Mouse (Mus musculus) naive thymus-derived CD4-positive, alpha-beta T cell, adult 2 months (primary cell): ENCODE measurements around the gene Rpl10-ps3.

Experiments
- DNase-seq: peaks from one replicate; pipeline ENCODE4 v3.0.0-alpha.2; 2011; ENCODE audit warnings: low read depth

The Rpl10-ps3 gene

DNA sequence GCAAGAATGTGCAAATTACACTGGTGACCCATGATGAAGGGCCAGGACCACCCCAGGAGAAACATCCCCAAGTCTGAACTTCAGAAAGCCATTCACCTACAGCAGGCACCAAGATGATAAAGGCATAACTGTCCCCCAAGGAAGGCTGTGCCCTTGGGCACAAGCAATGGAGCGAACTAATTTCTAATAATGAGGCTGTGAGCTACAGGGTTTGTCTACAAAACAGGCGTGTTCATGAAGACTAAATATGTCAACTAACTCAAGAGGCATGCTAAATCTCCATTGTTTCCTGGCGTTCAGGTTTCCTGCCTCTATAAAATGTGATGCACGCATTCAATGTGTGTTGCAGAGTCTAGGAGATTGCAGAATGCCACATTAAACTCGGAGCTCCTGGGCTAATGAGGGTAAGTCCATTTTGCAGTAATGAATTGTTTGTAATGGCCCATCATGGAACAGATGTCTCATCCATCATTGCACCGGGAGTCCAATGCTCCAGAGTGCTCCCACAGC is 33.7 kb downstream of the Rpl10-ps3 start:
- no peak for DNase-seq

DNA sequence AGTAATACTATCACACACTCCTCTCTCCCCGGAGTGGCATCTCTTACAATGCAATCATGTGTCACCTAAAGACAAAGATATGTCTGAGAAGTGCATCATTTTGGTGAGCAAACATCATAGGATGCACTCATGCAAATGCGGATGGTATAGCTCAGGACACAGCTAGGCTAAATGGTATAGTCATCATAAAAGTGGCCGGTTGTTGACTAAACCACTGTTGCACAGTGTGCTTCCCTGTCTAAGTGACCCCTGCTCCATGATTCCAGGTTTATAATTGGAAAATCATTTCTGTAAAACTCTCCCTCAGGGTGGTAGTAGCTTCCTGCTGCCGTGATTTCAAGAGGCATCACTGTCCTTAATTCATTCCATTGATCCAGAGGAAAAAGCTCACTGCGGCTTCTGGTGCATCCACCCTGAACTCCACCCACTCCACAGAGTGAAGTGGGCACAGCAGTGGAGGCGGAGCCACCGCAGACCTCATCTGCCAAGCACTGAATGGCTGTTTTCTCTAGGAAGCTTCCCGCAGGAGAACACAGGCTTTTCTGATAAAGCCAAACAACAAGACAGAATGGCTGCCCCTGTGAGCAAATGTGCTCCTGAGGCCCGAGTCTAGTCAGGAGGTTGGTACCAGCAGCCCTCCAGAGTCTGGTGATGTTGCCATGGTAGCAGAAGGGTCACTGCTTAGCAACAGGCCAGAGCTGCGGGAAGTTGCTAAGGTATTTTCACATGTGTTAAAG is 38.9 kb downstream of the Rpl10-ps3 start:
- no peak for DNase-seq

DNA sequence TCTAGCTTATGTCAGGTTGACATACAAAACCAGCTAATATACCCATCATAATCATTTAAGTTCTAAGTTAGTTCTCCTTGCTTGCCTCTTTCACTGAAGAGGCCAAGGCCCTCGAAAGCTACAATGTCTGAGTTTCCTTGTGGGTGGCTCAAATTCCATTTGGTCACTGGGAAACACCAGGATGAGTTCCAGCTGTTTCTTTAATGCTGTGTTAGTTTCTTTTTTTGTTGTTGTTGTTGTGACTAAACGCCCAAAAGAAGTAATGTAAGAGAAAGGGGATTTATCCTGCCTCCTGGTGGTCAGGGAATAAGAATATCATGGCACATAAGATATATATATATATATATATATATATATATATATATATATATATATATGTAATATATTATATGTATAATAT is 39.7 kb downstream of the Rpl10-ps3 start:
- no peak for DNase-seq

DNA sequence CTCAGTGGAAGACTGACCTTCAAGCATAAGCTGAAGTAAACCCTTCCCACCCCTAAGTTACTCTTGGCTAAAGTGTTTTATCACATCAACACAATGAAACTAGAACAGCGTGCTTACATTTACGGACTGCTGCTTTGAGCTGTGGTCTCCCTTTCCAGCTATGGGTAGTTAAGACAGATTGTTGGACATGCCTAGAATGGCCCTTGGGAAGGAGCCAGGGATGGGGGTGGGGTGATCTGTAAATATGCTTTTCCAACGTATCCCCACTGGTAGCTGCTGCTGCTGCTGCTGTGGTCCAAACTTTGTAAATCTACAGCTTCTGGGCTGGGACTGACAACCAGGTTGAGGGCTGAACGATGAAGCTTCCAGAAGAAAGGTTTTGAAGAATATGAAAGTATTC is 40.8 kb downstream of the Rpl10-ps3 start:
- DNase-seq, result no peak

DNA sequence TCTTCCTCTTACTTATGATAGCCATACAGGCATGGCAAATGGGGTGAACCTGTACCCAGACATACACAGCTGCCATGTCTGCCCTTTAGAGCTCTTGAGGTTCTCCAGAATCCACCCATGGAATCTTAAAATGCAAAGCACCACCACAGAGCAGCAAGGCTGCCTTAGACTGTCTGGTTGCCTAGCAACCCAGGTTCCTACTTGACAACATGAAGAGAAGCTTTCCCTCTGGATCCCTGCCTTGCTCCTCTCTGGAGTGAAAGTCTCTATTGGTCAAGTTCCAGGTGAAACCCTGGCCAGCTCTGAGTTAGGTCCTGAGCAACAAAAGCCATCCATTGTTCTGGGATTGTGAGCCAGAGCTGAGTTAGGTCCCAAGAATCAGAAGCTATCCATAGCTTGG is 43.0 kb downstream of the Rpl10-ps3 start:
- no peak for DNase-seq

DNA sequence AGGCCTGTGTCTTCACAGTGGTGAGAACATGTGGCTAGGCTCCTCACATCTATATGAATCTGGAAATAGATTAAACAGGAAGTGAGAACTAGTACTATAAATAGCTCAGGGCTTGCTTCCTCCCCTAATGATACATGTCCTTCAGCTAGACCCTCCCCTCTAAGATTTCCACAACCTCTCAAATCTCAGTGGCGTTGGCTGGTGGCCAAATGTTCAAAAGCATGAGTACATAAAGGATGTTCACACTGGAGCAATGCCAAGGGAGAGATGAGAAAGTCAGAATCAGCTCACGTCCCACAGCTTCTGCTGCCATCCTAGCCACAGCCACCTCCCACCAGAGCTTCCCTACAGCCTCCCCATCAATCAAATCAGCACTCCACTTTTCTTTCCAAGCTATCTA is 46.4 kb downstream of the Rpl10-ps3 start:
- DNase-seq, result no peak
